Mouse (Mus musculus): ENCODE measurements around the gene Rtkn.
A peak's percentile ranks its signal among the peaks of the same experiment; 100 is the strongest.

Rtkn gene

DNA sequence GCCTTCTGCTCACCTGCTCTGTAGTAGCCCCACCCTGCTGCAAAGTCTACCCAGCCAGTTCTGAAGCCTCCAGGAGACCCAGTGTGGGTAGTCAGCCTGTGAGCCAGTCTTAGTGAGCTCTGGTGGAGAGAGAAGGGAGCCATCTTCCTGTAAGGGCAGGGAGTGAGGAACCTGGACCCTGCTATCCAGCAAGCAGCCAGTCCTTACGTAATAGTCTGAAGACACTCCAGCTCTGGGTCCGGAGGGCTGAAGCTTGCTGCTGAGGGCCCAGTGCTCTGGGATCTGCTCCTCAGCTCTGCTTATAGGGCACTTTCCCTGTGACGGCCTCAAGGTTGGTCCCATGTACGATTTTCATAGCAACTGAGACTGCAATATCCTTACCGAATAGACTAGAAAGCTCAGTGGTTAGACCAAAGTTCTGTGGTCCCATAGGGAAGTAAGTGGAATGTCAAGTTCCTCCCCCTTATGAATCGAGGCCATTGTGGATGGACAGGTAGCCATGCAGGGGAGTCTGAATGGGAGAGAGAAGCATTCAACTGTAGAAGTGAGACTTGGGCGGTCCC is at the start of gene Rtkn:
Gene Rtkn (plus strand): TSS at position 513 of the 563 bp plus-strand sequence.
- DNase-seq (ENCODE audit: low spot score) = no peak

DNA sequence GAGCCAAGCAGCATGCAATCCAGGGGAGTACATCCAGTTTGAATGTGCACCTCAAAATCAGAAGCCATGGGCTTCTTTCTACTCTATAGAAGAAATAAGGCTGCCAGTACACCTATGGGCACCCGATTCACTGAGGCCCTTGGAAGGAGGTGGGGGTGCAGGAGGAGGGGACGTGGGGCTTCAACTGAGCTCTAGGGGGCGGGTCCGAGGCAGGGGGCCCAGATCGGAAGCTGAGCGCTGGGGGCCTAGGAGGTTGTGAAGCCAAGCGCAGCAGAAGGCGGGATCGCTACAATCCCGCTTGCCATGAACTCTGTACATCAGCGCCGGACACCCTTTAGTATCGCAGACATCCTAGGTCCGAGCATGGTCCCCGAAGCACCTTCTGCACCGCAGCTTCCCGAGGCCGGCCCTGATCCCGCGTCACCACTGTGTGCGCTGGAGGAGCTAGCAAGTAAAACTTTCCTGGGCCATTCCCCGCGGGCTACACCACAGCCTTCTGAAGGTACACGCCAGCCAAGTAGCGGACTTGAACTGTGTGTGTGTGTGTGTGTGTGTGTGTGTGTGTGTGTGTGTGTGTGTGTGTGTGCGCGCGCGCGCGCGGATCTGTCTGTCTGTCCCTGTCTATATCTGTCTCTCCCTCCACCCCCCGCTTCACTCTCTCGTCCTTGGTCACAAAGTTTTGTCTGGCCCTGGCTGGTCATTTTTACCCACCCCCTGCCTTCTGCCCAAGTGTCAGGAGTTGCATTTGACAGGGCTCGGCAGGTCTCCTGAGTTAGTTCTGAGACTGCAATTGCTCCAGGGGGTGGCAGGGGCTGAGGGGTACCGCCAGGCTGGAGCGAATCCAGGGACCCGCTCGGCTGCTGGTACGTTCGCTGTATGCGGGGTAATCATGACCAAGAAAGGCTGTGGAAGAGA is 48.9 kb upstream of the Rtkn start, which contains the start of gene Lbx2:
Gene Lbx2 (plus strand): TSS at position 247 of the 915 bp plus-strand sequence.
- DNase-seq (ENCODE audit: low spot score) = no peak

DNA sequence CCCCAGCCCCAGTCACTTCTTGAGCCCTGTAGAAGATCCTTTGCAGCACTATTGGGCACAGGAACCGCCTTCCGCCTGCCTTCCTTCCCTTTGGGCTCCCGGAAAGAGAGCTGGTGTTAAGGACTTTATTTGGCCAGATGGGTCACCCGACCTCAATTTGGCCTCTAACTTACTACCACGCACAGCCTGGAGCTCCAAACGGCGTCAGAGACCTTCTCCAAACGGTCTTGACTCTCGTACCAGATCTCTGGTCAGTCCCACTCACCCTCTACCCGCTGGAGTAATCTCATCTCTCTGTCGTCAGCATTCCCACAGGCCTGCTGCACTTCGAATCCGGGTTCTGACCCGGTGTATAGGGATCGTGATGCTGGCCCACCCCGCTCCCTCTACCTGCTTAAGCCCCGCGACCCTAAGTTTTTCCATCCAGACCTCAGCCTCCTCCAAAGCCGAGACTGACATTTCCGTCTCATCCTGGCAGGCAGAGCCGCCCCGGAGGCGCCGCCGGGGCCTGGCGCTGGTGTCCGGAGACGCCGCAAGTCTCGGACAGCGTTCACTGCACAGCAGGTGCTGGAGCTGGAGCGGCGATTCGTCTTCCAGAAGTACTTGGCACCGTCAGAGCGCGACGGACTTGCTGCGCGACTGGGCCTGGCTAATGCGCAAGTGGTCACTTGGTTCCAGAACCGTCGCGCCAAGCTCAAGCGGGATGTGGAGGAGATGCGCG is 47.9 kb upstream of the Rtkn start:
- no peak for DNase-seq (ENCODE audit: low spot score)

DNA sequence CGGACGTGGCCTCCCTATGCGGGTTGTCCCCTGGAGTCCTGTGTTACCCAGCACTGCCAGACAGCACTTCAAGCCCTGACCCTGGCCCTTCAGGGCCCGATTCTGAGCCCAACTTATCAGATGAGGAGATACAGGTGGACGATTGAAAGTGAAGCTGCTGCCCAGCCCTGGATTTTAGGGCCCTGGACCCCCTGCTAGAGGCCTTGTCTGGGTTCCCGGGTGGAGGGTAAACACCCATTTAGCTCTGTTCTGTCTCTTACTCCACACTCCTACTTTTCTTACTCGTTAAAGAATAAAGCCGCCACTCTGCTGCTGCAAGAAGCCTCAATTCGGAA is 47.4 kb upstream of the Rtkn start:
- DNase-seq (ENCODE audit: low spot score) = no peak

DNA sequence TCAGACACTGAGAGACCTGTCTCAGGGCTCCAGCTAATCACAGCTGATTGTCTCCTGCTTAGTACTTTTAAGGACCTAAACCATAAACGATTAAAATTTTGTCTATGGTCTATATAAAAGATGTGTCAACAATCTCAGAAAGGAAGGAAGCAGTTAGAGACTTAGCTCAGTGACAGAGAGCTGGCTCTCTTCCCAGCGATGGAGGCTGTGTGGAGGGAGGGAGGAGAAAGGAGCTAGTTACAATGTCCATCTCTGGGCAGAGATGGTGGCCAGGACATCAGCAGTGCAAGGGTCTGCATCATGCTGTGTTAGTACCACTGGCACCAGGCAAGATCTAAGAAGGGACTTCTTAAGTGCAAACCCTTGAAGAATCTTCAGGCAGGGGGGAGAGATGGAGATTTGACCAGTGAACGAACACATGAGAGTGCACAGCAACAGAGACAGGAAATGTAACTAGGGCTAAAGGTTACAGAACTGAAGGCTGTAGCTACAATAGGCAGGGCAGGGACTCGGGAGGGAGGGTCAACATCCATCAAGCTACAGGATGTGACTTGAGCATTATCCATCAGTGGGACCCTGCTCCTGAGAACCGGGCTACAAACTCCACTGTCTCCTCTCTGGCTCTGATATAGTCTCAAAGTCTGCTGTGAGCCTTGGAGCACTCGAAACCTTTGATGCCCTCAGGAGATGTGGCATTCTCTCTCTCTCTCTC is 42.7 kb upstream of the Rtkn start:
- no peak for DNase-seq (ENCODE audit: low spot score)

DNA sequence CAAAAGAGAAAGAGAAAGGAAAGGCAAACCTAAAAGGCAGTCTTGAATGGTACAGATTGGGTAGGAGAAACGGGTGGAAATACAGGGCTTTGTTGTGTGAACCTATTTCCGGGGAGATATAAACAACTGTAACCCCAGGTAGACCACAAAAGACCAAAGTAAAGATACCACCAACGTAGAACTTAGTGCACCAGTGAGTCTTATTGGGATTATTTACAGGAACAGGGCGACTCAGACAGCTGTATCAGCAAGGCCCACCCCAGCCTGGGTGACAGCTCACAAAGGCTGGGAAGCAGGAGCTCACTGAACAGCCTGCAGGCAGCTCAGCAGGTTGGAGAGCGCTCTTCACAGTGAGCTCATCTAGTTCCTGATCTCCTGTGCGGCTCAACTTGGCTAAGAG is 39.3 kb upstream of the Rtkn start:
- DNase-seq (ENCODE audit: low spot score) = no peak

DNA sequence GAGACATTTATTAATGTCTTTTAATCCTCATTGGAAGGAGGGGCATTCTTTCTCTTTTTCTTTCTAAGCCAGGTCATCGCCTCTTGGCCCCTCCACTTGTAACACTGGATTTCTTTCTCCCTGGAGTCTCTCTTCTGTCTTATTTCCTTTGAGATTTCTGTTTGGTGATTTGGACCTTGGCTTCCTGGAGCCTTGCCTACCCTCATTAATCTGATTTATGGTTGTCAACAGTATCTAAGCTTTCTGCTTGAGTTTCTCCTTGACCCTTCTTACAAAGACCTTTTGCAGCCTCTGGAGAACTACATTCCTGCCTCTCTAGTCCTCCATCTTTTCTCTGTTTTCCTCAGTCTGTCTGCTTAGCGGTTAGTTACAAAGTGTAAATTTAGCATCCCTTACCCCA is 36.9 kb upstream of the Rtkn start:
- DNase-seq (ENCODE audit: low spot score) = no peak

DNA sequence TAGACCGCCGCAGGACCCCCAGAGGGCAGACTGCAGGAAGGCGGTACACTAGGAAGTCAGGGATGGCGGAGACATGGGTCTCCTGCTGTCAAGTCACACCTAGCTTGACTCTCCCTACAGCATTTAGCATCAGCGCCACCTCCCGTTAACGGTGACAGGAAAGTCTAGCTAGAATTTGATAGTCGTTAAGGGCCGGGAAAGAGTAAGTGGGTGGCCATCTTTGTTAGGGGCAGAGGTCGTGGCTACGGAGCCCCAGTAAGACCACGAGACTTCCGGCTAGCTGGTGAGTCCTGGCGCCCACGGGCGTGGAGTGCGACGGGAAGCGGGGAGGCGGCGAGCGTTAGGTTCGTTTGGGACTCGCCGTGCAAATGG is 34.0 kb upstream of the Rtkn start, which contains the start of the genes Ccdc142 and Gm42688:
Gene Ccdc142 (plus strand): TSS at position 286 of the 372 bp plus-strand sequence.
Gene Gm42688 (plus strand): TSS at position 302 of the 372 bp plus-strand sequence.
- peak; percentile 89 for DNase-seq (ENCODE audit: low spot score)

DNA sequence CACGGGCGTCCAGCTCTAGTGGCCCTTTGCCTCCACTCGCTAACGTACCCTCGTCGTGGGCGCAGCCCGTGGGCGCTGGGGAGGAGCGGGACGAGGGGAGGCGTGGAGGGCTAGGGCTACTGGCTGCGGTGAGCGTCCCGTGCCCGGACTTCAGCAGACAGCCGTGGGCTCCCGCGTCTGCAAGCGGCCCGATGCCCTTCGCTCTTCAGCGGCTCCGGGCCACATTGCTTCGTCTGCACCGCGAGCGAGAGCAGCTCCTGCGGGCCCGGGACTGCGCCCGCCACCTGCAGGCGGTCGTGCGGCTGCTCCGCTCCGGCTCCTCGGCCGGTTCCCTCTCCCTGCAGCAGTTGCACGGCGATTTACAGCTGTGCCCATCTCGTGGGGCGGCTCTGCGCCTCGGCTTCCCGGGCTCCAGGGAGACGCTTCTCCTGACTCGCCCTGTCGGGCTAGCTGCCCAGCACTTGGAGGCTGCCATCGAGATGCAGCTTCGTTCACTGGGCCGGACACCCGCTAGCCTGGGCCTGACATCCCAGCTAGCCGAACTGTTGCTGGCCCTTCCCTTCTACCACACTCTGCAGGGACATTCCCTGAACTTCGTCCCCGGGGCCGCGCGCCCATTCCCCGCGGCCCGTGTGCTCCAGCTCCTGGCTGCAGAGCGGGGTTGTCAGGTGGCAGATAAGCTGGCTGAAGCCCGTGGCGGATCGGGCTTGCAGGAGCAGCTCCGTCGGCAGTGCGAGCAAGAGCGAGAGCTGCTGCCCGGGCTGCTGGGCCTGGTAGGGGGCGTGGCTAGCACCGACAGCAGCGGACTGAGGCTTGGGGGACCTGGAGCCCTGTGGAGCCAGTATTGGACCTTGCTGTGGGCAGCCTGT is 33.3 kb upstream of the Rtkn start:
- DNase-seq (ENCODE audit: low spot score) = no peak

DNA sequence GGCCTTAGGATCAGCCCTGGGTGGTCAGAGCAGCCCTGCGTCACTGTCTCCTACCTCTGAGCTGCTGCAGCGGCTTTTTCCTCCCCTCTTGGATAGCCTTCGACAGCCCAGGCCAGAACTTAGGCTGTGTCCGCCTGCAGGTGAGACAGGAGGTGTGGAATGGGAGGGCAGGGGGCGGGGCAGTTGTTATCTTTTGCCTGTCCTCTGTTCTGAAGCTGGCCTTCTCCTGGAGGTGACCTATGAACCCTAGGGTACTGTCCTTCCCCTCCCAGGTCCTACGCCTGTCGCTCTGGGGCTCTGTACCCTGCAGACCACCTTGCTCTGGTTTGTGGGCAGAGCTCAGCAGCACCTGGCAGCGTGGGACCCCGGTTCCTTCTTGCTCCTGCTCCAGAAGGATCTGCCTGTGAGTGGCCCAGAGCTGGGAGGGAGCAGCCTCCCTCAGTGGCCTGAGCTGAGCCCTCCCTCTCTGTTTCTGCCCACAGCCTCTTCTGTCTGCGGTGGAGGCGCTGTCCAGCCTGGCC is 32.1 kb upstream of the Rtkn start:
- no peak for DNase-seq (ENCODE audit: low spot score)

DNA sequence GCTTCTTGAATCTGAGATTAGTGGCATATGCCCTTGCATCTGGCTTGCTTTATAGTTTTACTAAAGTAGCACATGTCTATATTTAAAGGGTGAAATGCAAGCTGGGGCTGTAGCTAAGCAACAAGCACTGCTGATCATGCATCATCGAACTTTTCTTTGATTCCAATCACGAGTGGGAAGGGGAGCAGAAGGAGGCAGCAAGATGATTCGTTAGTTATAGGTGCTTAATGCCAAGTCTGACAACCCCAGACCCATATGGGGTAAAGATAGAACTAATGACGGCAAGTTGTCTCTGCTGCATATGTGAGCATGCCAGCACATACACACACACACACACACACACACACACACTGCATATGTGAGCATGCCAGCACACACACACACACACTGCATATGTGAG is 31.1 kb upstream of the Rtkn start:
- no peak for DNase-seq (ENCODE audit: low spot score)

DNA sequence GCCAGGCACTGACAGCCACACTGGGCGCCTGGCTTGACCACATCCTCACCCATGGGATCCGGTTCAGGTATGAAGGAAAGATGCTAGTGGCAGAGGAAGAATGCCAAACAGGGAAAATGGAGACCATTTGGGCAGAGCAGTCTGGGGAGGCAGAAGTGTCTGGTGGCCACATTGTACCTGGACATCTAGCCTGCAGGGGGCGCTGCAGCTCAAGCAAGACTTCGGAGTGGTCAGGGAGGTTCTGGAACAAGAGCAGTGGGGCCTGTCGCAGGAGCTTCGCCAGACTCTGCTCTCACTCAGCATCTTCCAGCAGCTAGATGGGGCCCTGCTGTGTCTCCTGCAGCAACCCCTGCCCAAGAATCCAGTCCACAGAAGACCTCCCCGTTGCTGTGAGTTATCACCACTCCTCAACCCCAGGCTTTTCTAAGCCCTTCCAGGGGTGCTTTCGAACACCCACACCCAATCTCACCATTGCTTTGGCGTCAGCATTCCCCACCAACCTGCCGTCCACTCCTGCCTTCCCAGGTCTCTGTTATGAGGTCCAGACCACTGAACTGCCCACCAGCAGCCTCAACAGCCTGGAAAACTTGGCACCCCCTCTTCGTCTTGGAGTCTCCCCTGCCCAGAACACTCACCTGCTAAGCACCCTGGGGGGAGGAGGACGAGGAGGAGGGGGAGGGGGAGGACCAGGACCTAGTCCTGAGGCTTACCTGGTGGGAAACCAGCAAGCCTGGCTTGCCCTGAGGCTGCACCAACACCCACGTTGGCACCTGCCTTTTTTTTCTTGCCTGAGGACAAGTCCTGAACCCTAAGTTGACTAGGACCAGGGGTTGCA is 27.5 kb upstream of the Rtkn start:
- DNase-seq (ENCODE audit: low spot score) = no peak

DNA sequence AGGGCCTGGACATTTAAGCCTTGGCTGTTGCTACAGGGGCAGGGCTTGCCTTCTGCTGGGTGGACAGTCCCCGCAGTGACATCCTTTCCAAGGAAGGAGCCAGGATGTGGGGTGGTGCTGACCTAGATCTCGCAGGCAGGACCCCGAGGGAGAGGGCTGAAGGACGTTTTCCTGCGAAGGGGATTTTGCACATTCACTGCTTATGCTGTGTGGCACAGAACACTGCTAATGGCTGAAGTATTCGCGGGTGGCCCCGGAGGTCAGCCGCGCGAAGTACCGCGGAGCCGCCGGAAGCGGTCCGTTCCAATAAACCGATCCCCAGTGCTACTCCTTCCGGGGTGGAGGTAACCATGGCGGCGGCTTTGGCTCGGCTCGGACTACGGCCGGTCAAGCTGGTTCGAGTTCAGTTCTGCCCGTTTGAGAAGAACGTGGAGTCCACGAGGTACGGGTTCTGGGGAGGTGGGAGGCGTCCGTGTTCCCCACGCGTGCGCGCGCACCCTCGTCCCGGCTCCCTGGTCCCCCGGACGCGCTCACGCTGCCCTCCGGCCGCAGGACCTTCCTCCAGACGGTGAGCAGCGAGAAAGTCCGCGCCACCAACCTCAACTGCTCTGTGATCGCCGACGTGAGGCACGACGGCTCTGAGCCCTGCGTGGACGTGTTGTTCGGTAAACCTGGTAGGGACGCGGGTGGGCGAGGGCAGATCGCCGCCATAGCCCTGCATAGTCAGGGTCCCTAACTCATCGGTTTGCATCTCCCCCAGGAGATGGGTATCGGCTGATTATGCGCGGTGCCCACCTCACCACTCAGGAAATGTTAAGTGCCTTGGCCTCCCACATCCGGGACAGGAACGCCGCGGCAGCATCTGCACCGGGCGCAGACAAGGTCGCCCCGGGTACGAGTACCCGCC is 26.2 kb upstream of the Rtkn start, which contains the start of gene Mrpl53:
Gene Mrpl53 (plus strand): TSS at position 279 of the 907 bp plus-strand sequence.
- DNase-seq (ENCODE audit: low spot score) = peak; percentile 69

DNA sequence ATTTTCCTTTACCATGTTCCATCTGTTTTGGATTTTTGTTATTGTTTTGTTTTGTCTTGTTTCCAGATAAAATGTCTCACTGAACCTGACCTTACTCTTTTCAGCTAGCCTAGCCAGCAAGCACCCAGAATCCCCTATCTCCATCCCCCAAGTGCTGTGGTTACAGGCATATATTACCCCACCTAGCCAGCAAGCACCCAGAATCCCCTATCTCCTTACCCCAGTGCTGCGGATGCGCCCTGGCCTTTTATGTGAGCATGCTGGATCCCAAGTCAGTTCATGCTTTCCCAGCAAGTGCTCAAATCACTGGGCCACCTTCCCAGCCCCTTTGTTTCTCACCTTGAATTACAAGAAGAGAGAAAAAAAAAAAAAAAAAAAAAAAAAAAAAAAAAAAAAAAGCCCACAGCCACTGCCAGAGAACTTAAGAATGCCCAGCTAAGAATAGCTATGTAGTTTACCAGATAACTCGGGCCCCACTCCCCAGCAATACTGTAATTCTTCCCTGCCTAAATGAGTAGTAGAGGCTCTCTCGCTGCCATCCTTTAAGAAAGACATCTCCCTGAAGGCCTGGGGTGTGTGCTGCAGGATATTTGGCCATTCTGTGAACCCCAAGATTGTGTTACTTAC is 23.6 kb upstream of the Rtkn start:
- DNase-seq (ENCODE audit: low spot score) = no peak

DNA sequence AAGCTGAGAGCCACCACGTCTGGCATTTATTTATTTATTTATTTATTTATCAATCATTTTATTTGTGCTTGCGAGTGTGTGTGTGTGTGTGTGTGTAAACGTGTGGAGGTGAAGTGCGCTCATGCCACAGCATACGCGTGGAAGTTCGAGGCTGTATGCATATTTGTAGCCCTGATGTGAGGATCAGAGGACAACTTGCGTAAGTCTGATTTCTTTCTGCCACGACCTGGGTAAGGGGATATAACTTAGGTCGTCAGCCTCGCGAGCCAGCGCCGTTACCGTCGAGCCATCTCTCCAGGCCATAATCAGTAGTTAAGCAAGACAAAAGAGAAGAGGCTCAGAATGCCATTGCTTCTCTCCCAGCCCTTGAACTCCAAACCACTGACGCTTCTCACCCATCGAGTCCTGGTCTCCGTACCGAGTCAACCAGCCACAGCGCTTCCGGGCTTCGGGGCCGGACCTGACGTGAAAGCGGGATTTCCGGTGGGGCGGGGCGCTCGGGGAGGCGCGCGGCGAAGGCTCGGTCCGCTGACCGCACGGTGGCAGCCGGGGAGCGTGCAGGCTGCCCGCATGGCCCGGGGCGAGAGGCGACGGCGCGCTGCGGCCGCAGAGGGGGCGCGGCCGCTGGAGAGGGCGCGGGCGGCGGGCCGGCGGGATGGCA is 20.1 kb upstream of the Rtkn start, which contains the start of gene Mogs:
Gene Mogs (plus strand): TSS at position 486 of the 661 bp plus-strand sequence.
- DNase-seq (ENCODE audit: low spot score) = peak; percentile 81

DNA sequence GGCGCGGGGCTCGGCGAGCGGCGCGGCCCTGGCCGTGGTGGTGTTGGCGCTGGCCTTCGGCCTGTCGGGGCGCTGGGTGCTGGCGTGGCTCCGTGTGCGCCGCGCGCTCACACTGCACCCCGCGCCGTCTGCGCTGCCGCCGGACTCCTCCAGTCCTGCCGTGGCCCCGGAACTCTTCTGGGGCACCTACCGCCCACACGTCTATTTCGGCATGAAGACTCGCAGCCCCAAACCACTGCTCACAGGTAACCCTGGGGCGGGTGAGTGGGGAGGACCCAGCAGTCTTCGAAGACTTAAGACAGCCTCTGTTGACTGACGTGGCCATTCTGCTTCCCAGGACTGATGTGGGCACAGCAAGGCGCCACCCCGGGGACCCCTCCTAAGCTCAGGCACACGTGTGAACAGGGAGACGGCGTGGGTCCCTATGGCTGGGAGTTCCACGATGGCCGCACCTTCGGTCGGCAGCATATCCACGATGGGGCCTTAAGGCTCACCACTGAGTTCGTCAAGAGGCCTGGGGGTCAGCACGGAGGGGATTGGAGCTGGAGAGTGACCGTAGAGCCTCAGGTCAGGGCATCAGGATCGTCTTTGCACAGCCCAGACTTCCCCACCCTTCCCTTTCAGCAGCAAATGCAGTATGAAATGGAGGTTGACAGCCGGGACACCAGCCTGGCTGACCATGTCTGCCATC is 19.4 kb upstream of the Rtkn start:
- DNase-seq (ENCODE audit: low spot score) = no peak
